ENCODE assay signal across 15 mouse cellular contexts in the genomic region with DNA sequence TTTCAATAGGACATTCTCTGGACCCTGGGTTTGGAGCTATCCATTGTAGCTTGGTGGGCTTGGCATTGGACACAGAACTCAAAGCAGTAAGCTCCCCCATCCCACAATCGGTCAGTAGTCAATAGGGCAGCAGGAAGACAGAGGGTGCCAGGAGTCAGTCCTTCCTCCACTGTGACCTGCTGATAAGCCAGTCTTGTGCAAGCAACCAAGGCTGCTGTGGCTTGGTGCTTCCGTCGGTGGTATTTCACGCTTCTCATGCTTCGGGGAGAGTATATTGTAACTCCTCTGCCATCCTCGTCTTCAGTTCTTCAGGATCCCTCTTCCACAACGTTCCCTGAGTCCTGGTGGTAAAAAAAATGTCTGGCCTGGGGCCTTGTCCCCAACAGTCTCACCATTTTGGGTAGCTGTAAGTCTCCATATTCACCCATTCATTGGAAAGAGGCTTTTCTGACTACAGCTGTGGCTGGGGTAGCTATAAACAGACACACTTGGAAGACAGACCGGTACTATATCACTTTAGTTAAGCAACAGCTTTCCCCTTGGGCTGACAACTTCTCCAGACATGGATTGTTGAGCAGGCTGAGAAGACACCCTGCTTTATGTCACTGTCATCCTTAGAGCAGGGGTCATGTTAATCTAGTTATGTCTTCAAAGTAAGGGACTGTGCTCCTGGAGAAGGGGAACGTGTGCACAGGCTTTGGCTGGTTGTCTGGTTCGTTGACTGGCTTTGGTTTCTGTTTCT.
DNase-seq lines count a peak whose midpoint lies in the region; ATAC-seq and TF ChIP-seq lines count a peak whose summit lies in the region.
"Had no signal": no experiment of that assay in that cellular context is flagged by ENCODE, and none has a peak within 500 bp of the region (broad histone marks: within the 10 kb centered on the region; RNA-seq: fewer than 3 reads in every experiment).

No protein-coding gene starts in this region.

- WGBS in stomach, embryonic 14.5 days, result 56% methylated on average over 10 of the region's 10 CpGs
- WGBS in stomach, postnatal 0 days, result 46% methylated on average over 10 of the region's 10 CpGs
- WGBS in liver, embryonic 14.5 days (ENCODE audit: insufficient replicate concordance), result 2% methylated on average over 10 of the region's 10 CpGs

- no peaks in the 10 kb centered on the region for H3K36me3 ChIP-seq in stomach, embryonic 14.5 days (ENCODE audit: control insufficient read depth, insufficient read depth, low read length)
- H3K36me3 ChIP-seq in stomach, postnatal 0 days (ENCODE audit: control insufficient read depth, insufficient read depth, low read length), result no peaks in the 10 kb centered on the region
- no peaks in the 10 kb centered on the region for H3K36me3 ChIP-seq in liver, embryonic 14.5 days (replicated peaks; ENCODE audit: control insufficient read depth, insufficient read depth, low read depth)
- H3K36me3 ChIP-seq: lung, embryonic 15.5 days had no signal

- no peaks in the 10 kb centered on the region for H3K27me3 ChIP-seq in stomach, embryonic 14.5 days (ENCODE audit: control insufficient read depth, insufficient read depth, low read length)
- H3K27me3 ChIP-seq in stomach, postnatal 0 days (ENCODE audit: control insufficient read depth, insufficient read depth, low read length), result no peaks in the 10 kb centered on the region
- no peaks in the 10 kb centered on the region for H3K27me3 ChIP-seq in liver, embryonic 14.5 days (ENCODE audit: control insufficient read depth, insufficient read depth, low read length)
- H3K27me3 ChIP-seq: lung, embryonic 15.5 days; Patski had no signal

- TF ChIP-seq CTCF in stomach, postnatal 0 days (IDR thresholded peaks at IDR 0.05; ENCODE audit: low read depth), result no peak
- TF ChIP-seq CTCF in liver, embryonic 14.5 days (IDR thresholded peaks at IDR 0.05; ENCODE audit: low read depth), result no peak

- no peak overlapping the region for H3K4me2 ChIP-seq in stomach, embryonic 14.5 days (replicated peaks; ENCODE audit: low read depth, low read length)
- H3K4me2 ChIP-seq in stomach, postnatal 0 days (replicated peaks; ENCODE audit: low read depth), result no peak overlapping the region
- H3K4me2 ChIP-seq in liver, embryonic 14.5 days (ENCODE audit: low read depth), result peak overlapping the region; percentile 34; the same call in 1 of the 2 replicates
- H3K4me2 ChIP-seq: hindbrain, embryonic 14.5 days; lung, embryonic 15.5 days had no signal

- H3K27ac ChIP-seq in stomach, embryonic 14.5 days (ENCODE audit: low read length), result no peak overlapping the region
- H3K27ac ChIP-seq in stomach, postnatal 0 days (replicated peaks), result no peak overlapping the region
- H3K27ac ChIP-seq in liver, embryonic 14.5 days, result no peak overlapping the region
- H3K27ac ChIP-seq: hindbrain, embryonic 14.5 days; lung, embryonic 15.5 days had no signal

- no peak overlapping the region for H3K4me3 ChIP-seq in stomach, embryonic 14.5 days (ENCODE audit: low read depth, low read length)
- H3K4me3 ChIP-seq in stomach, postnatal 0 days (ENCODE audit: low read depth, low read length), result no peak overlapping the region
- no peak overlapping the region for H3K4me3 ChIP-seq in liver, embryonic 14.5 days (ENCODE audit: insufficient read depth in 1 of 2, low read depth in 2 of 2, low read length in 2 of 2)
- H3K4me3 ChIP-seq: lung, embryonic 15.5 days had no signal

- no peaks in the 10 kb centered on the region for H3K9me3 ChIP-seq in stomach, embryonic 14.5 days (ENCODE audit: control insufficient read depth, low read depth, low read length)
- no peaks in the 10 kb centered on the region for H3K9me3 ChIP-seq in stomach, postnatal 0 days (ENCODE audit: control insufficient read depth, low read length)
- no peaks in the 10 kb centered on the region for H3K9me3 ChIP-seq in liver, embryonic 14.5 days (ENCODE audit: control insufficient read depth, low read length)
- H3K9me3 ChIP-seq: lung, embryonic 15.5 days had no signal

- ATAC-seq in stomach, embryonic 14.5 days (ENCODE audit: insufficient number of reproducible peaks, insufficient read depth, low FRiP score, low read depth), result 0 out of 2 replicates have a peak, but pooled peaks have one; percentile 33
- no peak for ATAC-seq in stomach, postnatal 0 days (ENCODE audit: low FRiP score, low TSS enrichment)
- ATAC-seq in liver, embryonic 14.5 days (ENCODE audit: insufficient read depth), result peak; percentile 59; the same call in 1 of the 2 replicates
- ATAC-seq: Patski had no signal

- H3K4me1 ChIP-seq in stomach, embryonic 14.5 days (ENCODE audit: control insufficient read depth, insufficient read depth, low read length), result peaks cover 9% of the 10 kb centered on the region; the same call in 1 of the 2 replicates
- H3K4me1 ChIP-seq in stomach, postnatal 0 days (replicated peaks; ENCODE audit: control insufficient read depth, insufficient read depth), result 0 out of 2 replicates have a peak, but pooled peaks cover 3% of the 10 kb centered on the region
- peaks cover 19 to 25% of the 10 kb centered on the region in 2 experiments for H3K4me1 ChIP-seq in liver, embryonic 14.5 days (replicated peaks; ENCODE audit: control insufficient read depth in 2 of 2, insufficient read depth in 2 of 2, low read length in 1 of 2)

- peak; percentile 38 for DNase-seq in adrenal gland, postnatal 14 days
- no peak for DNase-seq in adrenal gland, postnatal 10 days
- DNase-seq in stomach, postnatal 0 days (ENCODE audit: low spot score), result no peak
- DNase-seq in liver, embryonic 14.5 days (ENCODE audit: low read depth in 3 of 3, low spot score in 3 of 3), result no peak
- peak; percentile 54 for DNase-seq in yolk sac, embryonic 10.5 days (ENCODE audit: low spot score)
- no peak for DNase-seq in urinary bladder, postnatal 4 days (ENCODE audit: low spot score in 2 of 2)
- no peak for DNase-seq in right cerebral cortex, postnatal 10 days (ENCODE audit: low spot score in 2 of 2)
- DNase-seq: adrenal gland, adult 8-10 months; heart, adult 18-20 months; kidney, postnatal 36 days; midbrain, embryonic 14.5 days had no signal

- TF ChIP-seq EP300 in stomach, postnatal 0 days (optimal IDR thresholded peaks at IDR 0.05), result no peak
- no peak for TF ChIP-seq EP300 in liver, embryonic 14.5 days (IDR thresholded peaks at IDR 0.05; ENCODE audit: low read depth)

- no peak overlapping the region for H3K9ac ChIP-seq in stomach, embryonic 14.5 days (replicated peaks; ENCODE audit: low read depth, low read length)
- H3K9ac ChIP-seq in stomach, postnatal 0 days (ENCODE audit: low read length), result no peak overlapping the region
- H3K9ac ChIP-seq in liver, embryonic 14.5 days (replicated peaks), result no peak overlapping the region; the same call in 1 of the 2 replicates
- H3K9ac ChIP-seq: hindbrain, embryonic 14.5 days; lung, embryonic 15.5 days had no signal

Comparison
In these comparisons a context has a peak if more than half of its experiments do, and no peak if none do; other contexts are left out.
1. DNase-seq: peak in adrenal gland, postnatal 14 days (single experiment) and yolk sac, embryonic 10.5 days (single experiment); none in adrenal gland, postnatal 10 days (single experiment), stomach, postnatal 0 days (single experiment), liver, embryonic 14.5 days (0 of 3), urinary bladder, postnatal 4 days (0 of 2) and right cerebral cortex, postnatal 10 days (0 of 2).